ENCODE assay signal across 11 mouse cellular contexts in the genomic region with DNA sequence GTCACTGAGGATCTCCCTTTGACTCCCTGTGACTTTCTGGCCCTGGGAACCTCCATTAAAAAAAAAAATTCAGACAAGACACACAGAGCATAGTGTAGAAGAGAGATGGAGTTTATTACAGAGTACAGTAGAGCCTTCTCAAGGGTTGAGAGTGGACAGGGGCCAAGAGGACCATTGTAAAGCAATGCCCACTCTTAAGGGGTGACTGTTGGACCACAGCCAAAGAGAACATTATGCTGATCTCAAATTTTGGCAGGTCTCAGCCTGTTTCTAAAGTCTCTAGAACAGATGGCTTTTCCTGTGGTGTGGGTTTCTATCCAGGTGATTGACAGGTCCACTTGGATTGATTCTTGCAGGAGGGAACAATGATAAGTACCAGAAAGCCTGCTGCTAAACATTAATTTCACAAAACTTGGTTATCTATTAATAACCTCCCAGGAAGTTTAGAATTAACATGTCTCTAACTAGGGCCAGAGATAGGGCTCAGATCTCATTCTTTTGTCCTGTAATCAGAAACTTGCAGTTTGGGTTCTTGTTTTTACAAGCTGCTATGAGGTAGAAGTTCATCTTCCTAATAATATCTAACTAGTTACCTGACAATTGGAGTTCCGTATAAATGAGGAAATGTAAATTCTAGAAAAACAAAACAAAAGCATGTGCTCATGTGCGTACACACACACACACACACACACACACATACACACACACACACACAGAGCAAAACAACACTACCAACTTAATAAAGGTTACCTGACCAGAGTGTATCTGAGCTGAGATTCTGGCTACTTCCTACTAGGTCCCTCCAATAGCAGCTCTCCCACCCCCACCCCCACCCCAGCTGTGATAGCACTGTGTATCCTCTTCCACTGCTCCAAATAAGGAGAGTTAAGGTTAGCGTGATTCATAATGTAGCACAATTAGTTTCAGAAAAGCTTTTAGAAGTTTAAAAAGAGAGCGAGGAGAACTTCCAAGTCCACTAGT. TPM values are rescaled to one million over a fixed set of nuclear protein-coding genes. Genes with fewer than 3 reads are reported as not detected.
A peak's percentile ranks its signal among the peaks of the same experiment; 100 is the strongest.
DNase-seq lines count a peak whose midpoint lies in the region; ATAC-seq and TF ChIP-seq lines count a peak whose summit lies in the region.
"Had no signal": no experiment of that assay in that cellular context is flagged by ENCODE, and none has a peak within 500 bp of the region (broad histone marks: within the 10 kb centered on the region; RNA-seq: fewer than 3 reads in every experiment).

No protein-coding gene starts in this region.

- H3K36me3 ChIP-seq in forebrain, embryonic 15.5 days: no peaks in the 10 kb centered on the region
- H3K36me3 ChIP-seq: limb, embryonic 12.5 days had no signal

- no peaks in the 10 kb centered on the region for H3K9me3 ChIP-seq in forebrain, embryonic 15.5 days
- H3K9me3 ChIP-seq: limb, embryonic 12.5 days had no signal

- no peak overlapping the region for H3K27ac ChIP-seq in layer of hippocampus, adult 2 months
- H3K27ac ChIP-seq in forebrain, embryonic 15.5 days (replicated peaks): peak overlapping the region; percentile 42
- H3K27ac ChIP-seq: limb, embryonic 12.5 days had no signal

- peak overlapping the region; percentile 15; the same call in 1 of the 2 replicates for H3K4me3 ChIP-seq in layer of hippocampus, adult 2 months
- no peak overlapping the region for H3K4me3 ChIP-seq in forebrain, embryonic 15.5 days
- H3K4me3 ChIP-seq: limb, embryonic 12.5 days had no signal

- ATAC-seq in frontal cortex, adult (ENCODE audit: low TSS enrichment): peak; percentile 47; the same call in 1 of the 2 replicates
- ATAC-seq in forebrain, embryonic 15.5 days (replicated peaks): peak; percentile 85
- 0 out of 2 replicates have a peak, but pooled peaks have one; percentile 33 for ATAC-seq in megakaryocyte-erythroid progenitor cell, adult 5-6 weeks (replicated peaks; ENCODE audit: low FRiP score, low TSS enrichment, poor library complexity, severe bottlenecking)

- H3K4me1 ChIP-seq in forebrain, embryonic 15.5 days: peaks cover 25% of the 10 kb centered on the region

- DNase-seq in frontal cortex, postnatal 36 days (ENCODE audit: low spot score in 2 of 2): no peak
- DNase-seq in layer of hippocampus, adult 2 months (ENCODE audit: low spot score in 2 of 2): no peak
- no peak for DNase-seq in layer of hippocampus, postnatal 25 days (ENCODE audit: extremely low spot score in 1 of 2, low spot score in 1 of 2)
- DNase-seq in thymus, postnatal 0 days (ENCODE audit: low spot score): no peak
- no peak for DNase-seq in testis, postnatal 10 days (ENCODE audit: low spot score)
- DNase-seq: heart, postnatal 36 days; retina, postnatal 1 day had no signal

- 54% methylated on average over 4 of the region's 4 CpGs for WGBS in forebrain, embryonic 15.5 days

- no peaks in the 10 kb centered on the region for H3K27me3 ChIP-seq in forebrain, embryonic 15.5 days
- H3K27me3 ChIP-seq: limb, embryonic 12.5 days had no signal

- H3K9ac ChIP-seq in forebrain, embryonic 15.5 days (replicated peaks): 0 out of 2 replicates have a peak overlapping the region, but pooled peaks have one; percentile 13
- H3K9ac ChIP-seq: limb, embryonic 12.5 days had no signal

- TF ChIP-seq CTCF in layer of hippocampus, adult 2 months (conservative IDR thresholded peaks at IDR 0.05): no peak

- H3K4me2 ChIP-seq in forebrain, embryonic 15.5 days (replicated peaks): peak overlapping the region; percentile 32

RNA-seq across cellular contexts. Expression of a gene that starts 1.0 kb away (rescaled TPM):
- total RNA-seq in layer of hippocampus, adult 2 months (2021): 100 to 1,000 TPM; 169 to 171 TPM
- total RNA-seq in layer of hippocampus, postnatal 25 days (2021): 100 to 1,000 TPM; 153 to 165 TPM
- 52.6 and 57.1 TPM in 2 replicates for polyA plus RNA-seq in forebrain, embryonic 15.5 days (2015; fragmentation: Nextera tagmentation; extraction: Ambion mirVana)
- total RNA-seq in megakaryocyte-erythroid progenitor cell, adult 5-6 weeks (2014; fragmentation: Nextera tagmentation): 34.9 and 37.2 TPM in 2 replicates
- total RNA-seq in megakaryocyte-erythroid progenitor cell, adult 5-6 weeks (2017): 34.0 and 45.1 TPM in 2 replicates
- 14.6 and 22.1 TPM in 2 replicates for polyA plus RNA-seq in thymus, postnatal 0 days (2015; fragmentation: Nextera tagmentation; extraction: Ambion mirVana)

RNA-seq across cellular contexts. Expression of a gene that starts 45.7 kb away (rescaled TPM):
- 10 to 100 TPM; 52.9 to 53.6 TPM for total RNA-seq in layer of hippocampus, adult 2 months (2021)
- 10 to 100 TPM; 61.6 to 61.7 TPM for total RNA-seq in layer of hippocampus, postnatal 25 days (2021)
- 36.6 and 39.8 TPM in 2 replicates for polyA plus RNA-seq in forebrain, embryonic 15.5 days (2015; fragmentation: Nextera tagmentation; extraction: Ambion mirVana)
- total RNA-seq in megakaryocyte-erythroid progenitor cell, adult 5-6 weeks (2014; fragmentation: Nextera tagmentation): not detected in 2 replicates
- not detected in 2 replicates for total RNA-seq in megakaryocyte-erythroid progenitor cell, adult 5-6 weeks (2017)
- 2.7 and 3.4 TPM in 2 replicates for polyA plus RNA-seq in thymus, postnatal 0 days (2015; fragmentation: Nextera tagmentation; extraction: Ambion mirVana)

Comparison
In these comparisons a context has a peak if more than half of its experiments do, and no peak if none do; other contexts are left out.
1. ATAC-seq: peak in every context shown above with its lines; median percentile 85 in forebrain, embryonic 15.5 days; 47 in frontal cortex, adult; 33 in megakaryocyte-erythroid progenitor cell, adult 5-6 weeks.
2. RNA of a gene that starts 45.7 kb away (total RNA-seq): 61.6 to 61.7 TPM in layer of hippocampus, postnatal 25 days and 52.9 to 53.6 TPM in layer of hippocampus, adult 2 months; not detected in megakaryocyte-erythroid progenitor cell, adult 5-6 weeks; every median in the first group is over 10 times any median in the second.